Mouse (Mus musculus) kidney, embryonic 14.5 days (tissue): ENCODE measurements around the gene Pdpk1. TPM values are rescaled to one million over a fixed set of nuclear protein-coding genes. Genes with fewer than 3 reads are reported as not detected.

ENCODE experiments used
- ATAC-seq: fragments of 200-750 bp; cut with Nextera tagmentation; 2 replicates; pipeline ENCODE4 v1.8.0; 2017; ENCODE audit warnings: moderate number of reproducible peaks, mild to moderate bottlenecking, moderate TSS enrichment, moderate library complexity; ENCODE audit not compliant: low FRiP score, low TSS enrichment
- H3K27ac ChIP-seq: fragments of 300-500 bp; sonication (generic); 2 replicates; pipeline ENCODE4 v1.5.1; 2014; ENCODE audit warnings: low read depth, mild to moderate bottlenecking, low read length, moderate library complexity, mixed read lengths
- H3K27me3 ChIP-seq: fragments of 300-500 bp; sonication (generic); 2 replicates; pipeline ENCODE4 v1.6.1; 2014; ENCODE audit warnings: mild to moderate bottlenecking, low read length; ENCODE audit not compliant: control insufficient read depth, insufficient read depth
- H3K36me3 ChIP-seq: fragments of 300-500 bp; sonication (generic); 2 replicates; pipeline ENCODE4 v1.6.1; 2014; ENCODE audit warnings: low read length, mixed read lengths; ENCODE audit not compliant: control insufficient read depth, insufficient read depth
- H3K4me1 ChIP-seq: fragments of 300-500 bp; sonication (generic); 2 replicates; pipeline ENCODE4 v1.6.1; 2014; ENCODE audit warnings: low read length, mixed read lengths; ENCODE audit not compliant: control insufficient read depth, insufficient read depth
- H3K4me2 ChIP-seq: fragments of 300-500 bp; sonication (generic); replicated peaks from 2 replicates; pipeline ENCODE4 v1.6.1; 2014; ENCODE audit warnings: low read depth, mild to moderate bottlenecking, low read length
- H3K4me3 ChIP-seq: fragments of 300-500 bp; sonication (generic); 2 replicates; pipeline ENCODE4 v1.5.1; 2014; ENCODE audit warnings: mild to moderate bottlenecking, low read length
- H3K9ac ChIP-seq: fragments of 300-500 bp; sonication (generic); 2 replicates; pipeline ENCODE4 v1.6.1; 2014; ENCODE audit warnings: low read depth, mild to moderate bottlenecking, low read length, moderate library complexity
- H3K9me3 ChIP-seq: fragments of 300-500 bp; sonication (generic); 2 replicates; pipeline ENCODE4 v1.6.1; 2016; ENCODE audit warnings: low read length; ENCODE audit not compliant: control insufficient read depth
- WGBS: fragments of 180-500 bp; shearing (Covaris S2); extraction: QIAGEN DNeasy Blood & Tissue Kit; methylation state at CpG from one replicate; pipeline ENCODE4 v1.1.7; 2014; 5-methylcytosine and 5-hydroxymethylcytosine counted together
- polyA plus RNA-seq: library from polyadenylated mRNA; unstranded; fragments of >200 nt; fragmentation: Nextera tagmentation; extraction: Ambion mirVana; gene quantifications from 2 replicates; pipeline ENCODE4 v1.2.1, GENCODE M21; 2014

The Pdpk1 gene
- polyA plus RNA-seq, 1 experiment from 2014 or later: 44.0 TPM

- 94% methylated on average over 9 of the region's 9 CpGs for WGBS
Observed at GRCm38 (mm10) chr17:24155742-24156141, 5.0 kb upstream of the Pdpk1 start.

GRCm38 (mm10) chr17:24154463-24154862 is 3.7 kb upstream of the Pdpk1 start:
- ATAC-seq: no peak
- WGBS: 64% methylated on average over 3 of the region's 3 CpGs
- no peak overlapping the region for H3K9ac ChIP-seq

More at GRCm38 (mm10) chr17:24155742-24156141, 5.0 kb upstream of the Pdpk1 start:
- ATAC-seq: no peak
- no peaks in the 10 kb centered on the region for H3K9me3 ChIP-seq
- no peak overlapping the region for H3K4me2 ChIP-seq
- peaks cover 10% of the 10 kb centered on the region; the same call in 1 of the 2 replicates for H3K36me3 ChIP-seq
- no peak overlapping the region for H3K4me3 ChIP-seq
- no peak overlapping the region for H3K27ac ChIP-seq
- H3K9ac ChIP-seq: no peak overlapping the region
- peaks cover 8% of the 10 kb centered on the region; the same call in 1 of the 2 replicates for H3K4me1 ChIP-seq
- no peaks in the 10 kb centered on the region for H3K27me3 ChIP-seq

GRCm38 (mm10) chr17:24151890-24152563 is 1.3 kb upstream of the Pdpk1 start:
- H3K4me2 ChIP-seq: peak overlapping the region; percentile 81
- no peaks in the 10 kb centered on the region for H3K9me3 ChIP-seq
- peaks cover 8% of the 10 kb centered on the region; the same call in 1 of the 2 replicates for H3K4me1 ChIP-seq
- no peak overlapping the region for H3K27ac ChIP-seq
- peak; percentile 94 for ATAC-seq
- peaks cover 6% of the 10 kb centered on the region; the same call in 1 of the 2 replicates for H3K36me3 ChIP-seq
- H3K27me3 ChIP-seq: no peaks in the 10 kb centered on the region
- peak overlapping the region; percentile 52; the same call in 1 of the 2 replicates for H3K9ac ChIP-seq
- peak overlapping the region; percentile 39 for H3K4me3 ChIP-seq
- WGBS: 2% methylated on average over 26 of the region's 26 CpGs

More at GRCm38 (mm10) chr17:24154463-24154862, 3.7 kb upstream of the Pdpk1 start:
- H3K4me3 ChIP-seq: no peak overlapping the region
- H3K9me3 ChIP-seq: no peaks in the 10 kb centered on the region
- no peak overlapping the region for H3K4me2 ChIP-seq
- no peaks in the 10 kb centered on the region for H3K27me3 ChIP-seq
- H3K27ac ChIP-seq: no peak overlapping the region
- peaks cover 10% of the 10 kb centered on the region; the same call in 1 of the 2 replicates for H3K36me3 ChIP-seq
- peaks cover 8% of the 10 kb centered on the region; the same call in 1 of the 2 replicates for H3K4me1 ChIP-seq

- peak overlapping the region; percentile 52; the same call in 1 of the 2 replicates for H3K9ac ChIP-seq
- H3K4me1 ChIP-seq: peaks cover 8% of the 10 kb centered on the region; the same call in 1 of the 2 replicates
Observed at GRCm38 (mm10) chr17:24151382-24151781, 658 bp upstream of the Pdpk1 start.

GRCm38 (mm10) chr17:24149421-24149820 is 1.3 kb downstream of the Pdpk1 start:
- ATAC-seq: no peak
- H3K4me3 ChIP-seq: no peak overlapping the region

More at GRCm38 (mm10) chr17:24151382-24151781, 658 bp upstream of the Pdpk1 start:
- H3K27me3 ChIP-seq: no peaks in the 10 kb centered on the region
- no peak overlapping the region for H3K27ac ChIP-seq
- peaks cover 6% of the 10 kb centered on the region; the same call in 1 of the 2 replicates for H3K36me3 ChIP-seq
- peak overlapping the region; percentile 81 for H3K4me2 ChIP-seq
- 10% methylated on average over 7 of the region's 7 CpGs for WGBS
- H3K9me3 ChIP-seq: no peaks in the 10 kb centered on the region
- ATAC-seq: no peak
- H3K4me3 ChIP-seq: peak overlapping the region; percentile 39

GRCm38 (mm10) chr17:24142897-24143296 is 7.8 kb downstream of the Pdpk1 start:
- Histone ChIP-seq H3K9me3 (no peaks in the 10 kb centered on the region), H3K27ac (no peak overlapping the region), H3K9ac (no peak overlapping the region), H3K36me3 (no peaks in the 10 kb centered on the region), H3K4me3 (no peak overlapping the region), H3K4me2 (no peak overlapping the region), H3K27me3 (no peaks in the 10 kb centered on the region), H3K4me1 (peaks cover 9% of the 10 kb centered on the region)
- 50% methylated on average over 2 of the region's 2 CpGs for WGBS
- no peak for ATAC-seq

More at GRCm38 (mm10) chr17:24149421-24149820, 1.3 kb downstream of the Pdpk1 start:
- Histone ChIP-seq H3K4me2 (no peak overlapping the region), H3K4me1 (peaks cover 8% of the 10 kb centered on the region; the same call in 1 of the 2 replicates), H3K36me3 (0 out of 2 replicates have a peak, but pooled peaks cover under 1% of the 10 kb centered on the region), H3K9me3 (no peaks in the 10 kb centered on the region), H3K27me3 (no peaks in the 10 kb centered on the region), H3K9ac (no peak overlapping the region), H3K27ac (no peak overlapping the region)
- 88% methylated on average over 7 of the region's 7 CpGs for WGBS

GRCm38 (mm10) chr17:24141425-24141920 is 9.3 kb downstream of the Pdpk1 start:
- Histone ChIP-seq H3K4me1 (peaks cover 9% of the 10 kb centered on the region), H3K9me3 (no peaks in the 10 kb centered on the region), H3K4me2 (peak overlapping the region; percentile 74), H3K27ac (peak overlapping the region; percentile 63), H3K27me3 (no peaks in the 10 kb centered on the region), H3K36me3 (no peaks in the 10 kb centered on the region), H3K4me3 (peak overlapping the region; percentile 99), H3K9ac (peak overlapping the region; percentile 92)
- ATAC-seq: peak; percentile 99
- WGBS: under 1% methylated on average over 43 of the region's 57 CpGs

GRCm38 (mm10) chr17:24140845-24141424 is 9.8 kb downstream of the Pdpk1 start:
- peak overlapping the region; percentile 99 for H3K4me3 ChIP-seq
- H3K9ac ChIP-seq: peak overlapping the region; percentile 92

More at GRCm38 (mm10) chr17:24140845-24141424, 9.8 kb downstream of the Pdpk1 start:
- H3K9me3 ChIP-seq: no peaks in the 10 kb centered on the region
- peak overlapping the region; percentile 74 for H3K4me2 ChIP-seq
- ATAC-seq: peak; percentile 47
- no peaks in the 10 kb centered on the region for H3K27me3 ChIP-seq
- H3K36me3 ChIP-seq: no peaks in the 10 kb centered on the region
- peak overlapping the region; percentile 63 for H3K27ac ChIP-seq
- H3K4me1 ChIP-seq: peaks cover 9% of the 10 kb centered on the region
- 1% methylated on average over 38 of the region's 43 CpGs for WGBS
